Comparison of ENCODE assay signal across 9 mouse cellular contexts in the genomic region with DNA sequence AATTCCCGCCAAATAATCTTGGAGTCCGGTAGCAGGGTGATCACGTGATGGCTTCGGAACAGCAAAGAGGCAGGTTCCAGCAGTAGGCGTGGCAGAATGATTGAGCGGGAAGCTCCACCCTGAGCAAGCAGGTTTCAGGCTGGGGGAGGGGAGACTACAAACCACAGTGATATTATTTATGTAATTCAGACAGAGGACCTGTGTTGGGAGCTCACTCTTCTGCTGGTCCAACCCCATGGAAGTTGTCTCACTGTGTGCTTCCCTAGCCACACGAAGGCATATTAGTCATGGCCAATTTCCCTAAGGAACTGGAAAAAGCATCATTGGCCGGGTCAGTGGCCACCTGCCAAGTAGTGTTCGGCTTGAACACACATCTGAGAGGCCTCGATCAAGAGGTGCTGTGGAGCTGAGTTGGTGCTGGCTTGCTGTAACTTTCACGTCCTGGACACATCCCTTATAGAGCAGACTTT. TPM values are rescaled to one million over a fixed set of nuclear protein-coding genes. Genes with fewer than 3 reads are reported as not detected.
DNase-seq lines count a peak whose midpoint lies in the region; ATAC-seq and TF ChIP-seq lines count a peak whose summit lies in the region.
"Had no signal": no experiment of that assay in that cellular context is flagged by ENCODE, and none has a peak within 500 bp of the region (broad histone marks: within the 10 kb centered on the region; RNA-seq: fewer than 3 reads in every experiment).

No protein-coding gene starts in this region.

- DNase-seq in retina, postnatal 1 day: peak; percentile 30
- DNase-seq in retina, embryonic 14.5 days (ENCODE audit: low spot score): no peak
- peak; percentile 8 to 13 for DNase-seq in gastrocnemius, adult 8-10 months (ENCODE audit: low spot score in 2 of 2)
- no peak for DNase-seq in forebrain, embryonic 14.5 days (ENCODE audit: low spot score)
- no peak for DNase-seq in right cerebral cortex, postnatal 4 days
- no peak for DNase-seq in forebrain, postnatal 0 days

- peaks cover 35% of the 10 kb centered on the region for H3K4me1 ChIP-seq in kidney, embryonic 16.5 days (ENCODE audit: insufficient read depth, low read length)
- no peaks in the 10 kb centered on the region for H3K4me1 ChIP-seq in forebrain, embryonic 14.5 days (ENCODE audit: control insufficient read depth, insufficient read depth, low read length)
- no peaks in the 10 kb centered on the region for H3K4me1 ChIP-seq in forebrain, postnatal 0 days (ENCODE audit: insufficient read depth)

- no peak overlapping the region for H3K9ac ChIP-seq in kidney, embryonic 16.5 days (replicated peaks; ENCODE audit: low read length)
- no peak overlapping the region for H3K9ac ChIP-seq in forebrain, embryonic 14.5 days (ENCODE audit: low read length)
- no peak overlapping the region for H3K9ac ChIP-seq in forebrain, postnatal 0 days
- H3K9ac ChIP-seq: neural tube, embryonic 13.5 days had no signal

- H3K9me3 ChIP-seq in kidney, embryonic 16.5 days (ENCODE audit: low read length): no peaks in the 10 kb centered on the region
- H3K9me3 ChIP-seq in forebrain, embryonic 14.5 days (replicated peaks; ENCODE audit: control insufficient read depth, low read length): no peaks in the 10 kb centered on the region
- no peaks in the 10 kb centered on the region for H3K9me3 ChIP-seq in forebrain, postnatal 0 days (ENCODE audit: low read length)
- H3K9me3 ChIP-seq: neural tube, embryonic 13.5 days had no signal

- peak overlapping the region; percentile 74 for H3K27ac ChIP-seq in kidney, embryonic 16.5 days (ENCODE audit: low read length)
- no peak overlapping the region for H3K27ac ChIP-seq in forebrain, embryonic 14.5 days (ENCODE audit: low read depth, low read length)
- H3K27ac ChIP-seq in forebrain, postnatal 0 days (ENCODE audit: low read depth, low read length): no peak overlapping the region
- H3K27ac ChIP-seq: neural tube, embryonic 13.5 days had no signal

- no peaks in the 10 kb centered on the region for H3K27me3 ChIP-seq in kidney, embryonic 16.5 days (ENCODE audit: insufficient read depth, low read length)
- H3K27me3 ChIP-seq in forebrain, embryonic 14.5 days (replicated peaks; ENCODE audit: control insufficient read depth, insufficient read depth, low read length): no peaks in the 10 kb centered on the region
- no peaks in the 10 kb centered on the region for H3K27me3 ChIP-seq in forebrain, postnatal 0 days (ENCODE audit: insufficient read depth, low read length)
- H3K27me3 ChIP-seq: neural tube, embryonic 13.5 days had no signal

- H3K36me3 ChIP-seq in kidney, embryonic 16.5 days (ENCODE audit: insufficient read depth, low read length): no peaks in the 10 kb centered on the region
- no peaks in the 10 kb centered on the region for H3K36me3 ChIP-seq in forebrain, embryonic 14.5 days (ENCODE audit: control insufficient read depth, insufficient read depth, low read length)
- no peaks in the 10 kb centered on the region for H3K36me3 ChIP-seq in forebrain, postnatal 0 days (ENCODE audit: insufficient read depth)
- H3K36me3 ChIP-seq: neural tube, embryonic 13.5 days had no signal

- no peak for TF ChIP-seq CTCF in forebrain, postnatal 0 days (IDR thresholded peaks at IDR 0.05; ENCODE audit: low read depth)

- peak; percentile 60 for ATAC-seq in kidney, embryonic 16.5 days (ENCODE audit: low FRiP score, low TSS enrichment)
- ATAC-seq in megakaryocyte progenitor cell, adult 5-6 weeks (replicated peaks; ENCODE audit: poor library complexity): peak; percentile 33
- no peak for ATAC-seq in forebrain, embryonic 14.5 days
- no peak for ATAC-seq in forebrain, postnatal 0 days

- WGBS in kidney, embryonic 16.5 days: 35% methylated on average over 11 of the region's 11 CpGs
- 67% methylated on average over 11 of the region's 11 CpGs for WGBS in forebrain, embryonic 14.5 days
- 57% methylated on average over 11 of the region's 11 CpGs for WGBS in forebrain, postnatal 0 days

- H3K4me2 ChIP-seq in kidney, embryonic 16.5 days (replicated peaks; ENCODE audit: low read depth, low read length): no peak overlapping the region
- H3K4me2 ChIP-seq in forebrain, embryonic 14.5 days (ENCODE audit: low read length): no peak overlapping the region
- no peak overlapping the region for H3K4me2 ChIP-seq in forebrain, postnatal 0 days (ENCODE audit: low read depth)
- H3K4me2 ChIP-seq: neural tube, embryonic 13.5 days had no signal

- H3K4me3 ChIP-seq in kidney, embryonic 16.5 days (ENCODE audit: low read length): no peak overlapping the region
- no peak overlapping the region for H3K4me3 ChIP-seq in forebrain, embryonic 14.5 days (ENCODE audit: low read depth, low read length)
- no peak overlapping the region for H3K4me3 ChIP-seq in forebrain, postnatal 0 days (ENCODE audit: low read depth, low read length)
- H3K4me3 ChIP-seq: neural tube, embryonic 13.5 days had no signal

RNA-seq across cellular contexts. Expression of a gene that starts 36.5 kb away (rescaled TPM):
- total RNA-seq in gastrocnemius, adult 8-10 months (2022): 1 to 10 TPM; 5.5 to 7.8 (median 6.5) TPM
- polyA plus RNA-seq in kidney, embryonic 16.5 days (2015; fragmentation: Nextera tagmentation; extraction: Ambion mirVana): 0.81 and 0.95 TPM in 2 replicates
- total RNA-seq in megakaryocyte progenitor cell, adult 5-6 weeks (2015): 3.8 and 7.3 TPM in 2 replicates
- 3.9 and 4.7 TPM in 2 replicates for total RNA-seq in megakaryocyte progenitor cell, adult 5-6 weeks (2017)
- 0.07 and 0.19 TPM in 2 replicates for polyA plus RNA-seq in forebrain, embryonic 14.5 days (2014; fragmentation: Nextera tagmentation; extraction: Ambion mirVana)
- total RNA-seq in forebrain, postnatal 0 days (2014; rRNA removed): 0.69 and 0.76 TPM in 2 replicates
- 0.19 and 0.38 TPM in 2 replicates for polyA plus RNA-seq in forebrain, postnatal 0 days (2015; fragmentation: Nextera tagmentation; extraction: Ambion mirVana)
- polyA plus RNA-seq: neural tube, embryonic 13.5 days had no signal

Comparison
In these comparisons a context has a peak if more than half of its experiments do, and no peak if none do; other contexts are left out.
1. DNase-seq: peak in retina, postnatal 1 day (single experiment) and gastrocnemius, adult 8-10 months (2 of 2); none in retina, embryonic 14.5 days (single experiment), forebrain, embryonic 14.5 days (single experiment), right cerebral cortex, postnatal 4 days (single experiment) and forebrain, postnatal 0 days (single experiment).
2. ATAC-seq: peak in kidney, embryonic 16.5 days (single experiment) and megakaryocyte progenitor cell, adult 5-6 weeks (single experiment); none in forebrain, embryonic 14.5 days (single experiment) and forebrain, postnatal 0 days (single experiment).